Mouse (Mus musculus) cortical plate, adult 2 months (tissue): Measurements from ENCODE around the gene Pyroxd1. TPM values are rescaled to one million over a fixed set of nuclear protein-coding genes. Genes with fewer than 3 reads are reported as not detected.

Source experiments
- H3K27ac ChIP-seq: fragments of 200-500 bp; 2 replicates; pipeline ENCODE4 v1.5.1; 2012; ENCODE audit warnings: low read length, control low read depth, inconsistent platforms; ENCODE audit not compliant: insufficient read depth
- H3K4me1 ChIP-seq: fragments of 200-500 bp; 2 replicates; pipeline ENCODE4 v1.6.1; 2011; ENCODE audit warnings: low read length; ENCODE audit not compliant: control insufficient read depth, insufficient read depth
- H3K4me3 ChIP-seq: fragments of 200-500 bp; 2 replicates; pipeline ENCODE4 v1.5.1; 2011; ENCODE audit warnings: mild to moderate bottlenecking, low read length, control low read depth; ENCODE audit not compliant: insufficient read depth
- CTCF ChIP-seq: fragments of 200-500 bp; IDR thresholded peaks from 2 replicates; pipeline ENCODE4 v1.5.1; 2011; ENCODE audit warnings: mild to moderate bottlenecking, control low read depth, low read length; ENCODE audit not compliant: insufficient read depth; ENCODE audit errors: extremely low read depth
- POLR2A ChIP-seq: fragments of 200-500 bp; IDR thresholded peaks from 2 replicates; pipeline ENCODE4 v1.6.1; 2011; ENCODE audit warnings: mild to moderate bottlenecking, low read length, control low read depth; ENCODE audit not compliant: insufficient read depth; ENCODE audit errors: extremely low read depth
- polyA plus RNA-seq: library from polyadenylated mRNA; depleted of rRNA; stranded (reverse); fragments of >200 nt; gene quantifications from 2 replicates; pipeline ENCODE4 v1.2.3, GENCODE M21; 2012; rRNA removed

The Pyroxd1 gene
- polyA plus RNA-seq, 1 experiment, result 12.0 TPM

GRCm38 (mm10) chr6:142389101-142389500, 43.6 kb downstream of the Pyroxd1 start:
- no peak for TF ChIP-seq POLR2A
- no peak for TF ChIP-seq CTCF
- Histone ChIP-seq H3K27ac (no peak overlapping the region), H3K4me1 (peaks cover 1% of the 10 kb centered on the region; the same call in 1 of the 2 replicates), H3K4me3 (no peak overlapping the region)

GRCm38 (mm10) chr6:142392312-142392711, 46.9 kb downstream of the Pyroxd1 start:
- Histone ChIP-seq H3K27ac (no peak overlapping the region), H3K4me3 (no peak overlapping the region), H3K4me1 (peaks cover 1% of the 10 kb centered on the region; the same call in 1 of the 2 replicates)
- TF ChIP-seq POLR2A, result no peak
- TF ChIP-seq CTCF, result no peak

DNA sequence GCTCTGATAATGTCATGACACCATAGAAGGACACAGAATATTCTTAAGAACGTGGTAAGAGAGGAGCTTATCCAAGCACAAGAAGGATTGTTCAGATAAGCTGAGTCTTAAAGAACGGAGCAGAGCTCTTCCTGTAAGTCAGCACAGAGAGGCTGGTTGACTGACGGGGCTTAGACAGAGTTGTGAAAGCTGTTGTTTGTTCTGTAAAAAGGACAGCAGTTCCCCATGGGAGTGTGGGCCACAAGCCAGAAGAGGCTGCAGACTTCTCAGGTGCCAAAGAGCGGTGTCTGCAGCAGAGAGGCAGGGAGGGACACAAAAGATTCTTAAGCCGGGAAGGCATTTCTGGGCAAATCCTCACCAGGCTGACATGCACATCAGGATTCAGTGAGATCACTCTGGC, 49.2 kb downstream of the Pyroxd1 start:
- no peak for TF ChIP-seq POLR2A
- TF ChIP-seq CTCF, result no peak
- Histone ChIP-seq H3K27ac (no peak overlapping the region), H3K4me1 (no peaks in the 10 kb centered on the region; the same call in 1 of the 2 replicates), H3K4me3 (no peak overlapping the region)

DNA sequence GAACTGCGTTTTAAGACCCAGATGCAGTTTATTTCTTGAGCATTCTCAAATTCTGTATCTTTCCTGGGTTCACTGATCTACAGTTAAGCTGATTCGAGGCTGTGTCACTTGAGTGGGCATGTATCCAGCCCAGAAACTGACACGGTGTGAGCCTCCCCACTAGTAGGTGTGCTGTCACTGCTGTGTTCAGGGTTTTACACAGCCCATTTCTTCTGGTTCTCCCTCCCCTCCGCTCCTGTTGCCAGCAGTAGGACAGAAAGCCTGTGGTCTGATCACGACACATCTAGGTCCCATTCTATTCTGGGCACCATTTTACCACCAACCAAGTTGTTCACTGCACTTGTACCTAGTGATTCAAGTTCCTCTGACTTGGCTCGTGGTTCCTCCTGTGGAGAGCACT, 50.3 kb downstream of the Pyroxd1 start:
- Histone ChIP-seq H3K27ac (no peak overlapping the region), H3K4me1 (no peaks in the 10 kb centered on the region), H3K4me3 (no peak overlapping the region)
- no peak for TF ChIP-seq CTCF
- TF ChIP-seq POLR2A, result no peak

GRCm38 (mm10) chr6:142411140-142411539, 65.7 kb downstream of the Pyroxd1 start:
- no peaks in the 10 kb centered on the region for H3K4me1 ChIP-seq
- H3K4me3 ChIP-seq, result no peak overlapping the region
- no peak for TF ChIP-seq POLR2A
- TF ChIP-seq CTCF, result no peak
- no peak overlapping the region for H3K27ac ChIP-seq

Other genes starting within 250 kb of the Pyroxd1 start
- gene Slco1a6, start 137.1 kb upstream of the Pyroxd1 start, polyA plus RNA-seq, result not detected in 2 replicates
- not detected in 2 replicates for gene Iapp, start 47.2 kb upstream of the Pyroxd1 start, polyA plus RNA-seq
- 0.04 and 0.21 TPM in 2 replicates for gene Slco1a5, start 22.7 kb upstream of the Pyroxd1 start, polyA plus RNA-seq
- 13.0 and 15.3 TPM in 2 replicates for gene Recql, start 41.4 kb downstream of the Pyroxd1 start, polyA plus RNA-seq
- 25.3 and 25.5 TPM in 2 replicates for gene Golt1b, start 41.6 kb downstream of the Pyroxd1 start, polyA plus RNA-seq
- 9.1 and 9.5 TPM in 2 replicates for gene Spx, start 67.8 kb downstream of the Pyroxd1 start, polyA plus RNA-seq
- gene Gys2, start 127.5 kb downstream of the Pyroxd1 start, polyA plus RNA-seq, result 0.13 TPM in 1 of 2 replicates, not detected in the other
- 1,109 and 1,198 TPM in 2 replicates for gene Ldhb, start 162.3 kb downstream of the Pyroxd1 start, polyA plus RNA-seq
- gene Kcnj8, start 226.0 kb downstream of the Pyroxd1 start, polyA plus RNA-seq, result 5.1 and 5.6 TPM in 2 replicates